Mouse (Mus musculus) spleen, postnatal 10 days (tissue): ENCODE results near the gene Kank4.

Experiments used
- DNase-seq, 2 experiments: peaks; one replicate each; pipeline ENCODE4 v3.0.0; 2021 to 2022; ENCODE audit warnings: low spot score in 2 of 2

Kank4 gene

DNA sequence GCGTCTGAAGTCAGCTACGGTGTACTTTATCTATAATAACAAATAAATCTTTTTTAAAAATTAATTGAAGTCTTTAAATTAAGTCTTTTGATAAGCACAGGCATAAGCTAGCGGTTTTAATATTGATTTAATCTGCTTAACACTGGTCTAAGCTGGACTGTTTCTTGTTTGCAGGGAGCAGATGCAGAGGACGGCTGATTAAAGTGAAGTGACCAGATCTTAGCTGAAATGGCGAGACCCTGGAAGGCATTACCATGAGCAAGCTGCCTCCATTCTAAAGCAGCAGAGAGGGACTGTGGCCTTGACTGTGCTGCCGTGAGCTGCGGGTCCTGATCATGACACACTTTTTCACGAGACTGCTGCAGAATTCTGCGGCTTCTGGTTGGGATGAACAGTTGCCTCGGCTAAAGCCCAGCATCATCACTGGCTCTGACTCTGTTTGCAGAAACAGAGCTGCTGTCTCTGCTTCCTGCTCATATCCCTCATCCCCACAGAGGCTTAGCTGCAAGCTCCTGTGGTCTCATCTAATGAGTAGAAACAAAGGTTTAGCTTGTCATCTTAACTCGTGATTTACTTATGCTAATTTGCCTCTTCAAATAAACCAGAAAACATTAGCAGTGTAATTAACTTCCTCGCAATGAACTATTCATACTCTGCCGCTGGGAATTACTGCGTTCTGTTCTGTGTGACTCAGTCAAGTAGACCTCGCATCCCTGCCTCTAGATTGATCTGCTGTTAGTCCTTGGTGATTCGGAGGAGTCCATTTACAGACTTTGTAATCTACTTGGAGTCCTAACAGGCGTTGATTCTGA is 99.4 kb downstream of the Kank4 start:
- DNase-seq = no peak

DNA sequence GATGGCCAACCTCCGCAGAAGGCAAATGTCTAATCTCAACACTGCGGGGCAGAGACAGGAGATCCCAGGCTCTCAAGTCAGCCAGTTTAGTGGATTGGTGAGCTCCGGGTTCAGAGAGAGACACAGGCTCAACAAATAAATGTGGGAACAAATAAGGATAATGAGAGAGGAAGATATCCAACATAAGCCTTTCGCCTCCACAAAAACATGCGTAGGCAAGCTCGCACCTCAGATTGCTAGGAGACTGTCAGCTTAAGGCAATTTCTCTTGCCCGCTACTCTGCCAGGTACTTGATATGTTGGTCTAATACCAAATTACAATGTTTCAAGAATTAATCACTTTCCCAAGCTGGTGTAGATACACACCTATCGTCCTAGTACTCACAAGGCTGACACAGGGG is 106.4 kb downstream of the Kank4 start:
- DNase-seq = no peak
